Mouse (Mus musculus) embryonic facial prominence, embryonic 13.5 days (tissue): ENCODE data around the gene Adk. TPM values are rescaled to one million over a fixed set of nuclear protein-coding genes. Genes with fewer than 3 reads are reported as not detected.
A peak's percentile ranks its signal among the peaks of the same experiment; 100 is the strongest.

Experiments
- ATAC-seq: fragments of 200-750 bp; cut with Nextera tagmentation; 2 replicates; pipeline ENCODE4 v1.8.0; 2017; ENCODE audit warnings: low read depth; ENCODE audit not compliant: insufficient number of reproducible peaks, insufficient read depth, low FRiP score, low TSS enrichment
- H3K27ac ChIP-seq: fragments of 300-500 bp; sonication (generic); 2 replicates; pipeline ENCODE4 v1.5.1; 2015; ENCODE audit warnings: moderate library complexity, mild to moderate bottlenecking, inconsistent platforms
- H3K27me3 ChIP-seq: fragments of 300-500 bp; sonication (generic); 2 replicates; pipeline ENCODE4 v1.6.1; 2015; ENCODE audit warnings: mild to moderate bottlenecking, inconsistent platforms
- H3K36me3 ChIP-seq: fragments of 300-500 bp; sonication (generic); 2 replicates; pipeline ENCODE4 v1.6.1; 2015; ENCODE audit warnings: mild to moderate bottlenecking, inconsistent platforms
- H3K4me1 ChIP-seq: fragments of 300-500 bp; sonication (generic); 2 replicates; pipeline ENCODE4 v1.6.1; 2015; ENCODE audit warnings: inconsistent platforms
- H3K4me2 ChIP-seq: fragments of 300-500 bp; sonication (generic); 2 replicates; pipeline ENCODE4 v1.6.1; 2015; ENCODE audit warnings: moderate library complexity, mild to moderate bottlenecking, inconsistent platforms
- H3K4me3 ChIP-seq: fragments of 300-500 bp; sonication (generic); 2 replicates; pipeline ENCODE4 v1.5.1; 2015; ENCODE audit warnings: mild to moderate bottlenecking, inconsistent platforms
- H3K9ac ChIP-seq: fragments of 300-500 bp; sonication (generic); 2 replicates; pipeline ENCODE4 v1.6.1; 2015; ENCODE audit warnings: mild to moderate bottlenecking, inconsistent platforms
- H3K9me3 ChIP-seq: fragments of 300-500 bp; sonication (generic); 2 replicates; pipeline ENCODE4 v1.6.1; 2016; ENCODE audit warnings: inconsistent platforms
- WGBS: fragments of 180-500 bp; shearing (Covaris S2); methylation state at CpG from one replicate; pipeline ENCODE4 v1.1.7; 2015; ENCODE audit warnings: mixed read lengths; 5-methylcytosine and 5-hydroxymethylcytosine counted together
- polyA plus RNA-seq: library from polyadenylated mRNA; unstranded; fragments of >200 nt; fragmentation: Nextera tagmentation; extraction: Ambion mirVana; gene quantifications from 2 replicates; pipeline ENCODE4 v1.2.1, GENCODE M21; 2015

Adk gene
- polyA plus RNA-seq, 1 experiment from 2014 or later: 168 TPM

DNA sequence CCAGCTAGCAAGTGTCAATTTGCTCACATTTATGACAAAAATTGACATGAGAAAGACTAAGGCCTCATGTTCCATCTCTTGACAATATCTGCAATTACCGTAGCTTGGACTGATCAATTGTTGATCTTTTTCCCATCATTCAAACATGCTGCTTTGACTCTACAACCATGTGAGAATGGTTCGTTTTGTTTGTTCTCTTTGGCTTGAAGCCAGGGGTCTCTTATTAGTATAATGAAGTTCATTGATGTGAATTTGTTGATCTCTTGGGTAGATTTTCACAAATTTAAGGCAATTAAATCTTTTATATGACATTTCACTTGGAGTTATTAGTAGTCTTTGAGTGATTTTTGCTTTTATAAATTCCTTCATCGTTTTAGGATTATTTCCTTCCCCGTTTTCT is 229.1 kb downstream of the Adk start:
- H3K36me3 ChIP-seq: no peaks in the 10 kb centered on the region
- H3K9ac ChIP-seq: no peak overlapping the region
- H3K9me3 ChIP-seq: no peaks in the 10 kb centered on the region
- no peak overlapping the region for H3K4me2 ChIP-seq
- no peak overlapping the region for H3K4me3 ChIP-seq
- H3K27ac ChIP-seq: no peak overlapping the region
- ATAC-seq: no peak
- H3K4me1 ChIP-seq: peaks cover 20% of the 10 kb centered on the region
- H3K27me3 ChIP-seq: no peaks in the 10 kb centered on the region
- 73% methylated on average over 4 of the region's 4 CpGs for WGBS

- no peak for ATAC-seq
- H3K9me3 ChIP-seq: no peaks in the 10 kb centered on the region
- WGBS: 34% methylated on average over 7 of the region's 7 CpGs
- H3K36me3 ChIP-seq: no peaks in the 10 kb centered on the region
- H3K4me1 ChIP-seq: peaks cover 28% of the 10 kb centered on the region
- H3K27ac ChIP-seq: peak overlapping the region; percentile 39; the same call in 1 of the 2 replicates
- H3K4me2 ChIP-seq: no peak overlapping the region
- no peak overlapping the region for H3K4me3 ChIP-seq
- H3K27me3 ChIP-seq: no peaks in the 10 kb centered on the region
- H3K9ac ChIP-seq: no peak overlapping the region
These were observed 231.7 kb downstream of the Adk start for GRCm38 (mm10) chr14:21284116-21284515.

- H3K27ac ChIP-seq: peak overlapping the region; percentile 39; the same call in 1 of the 2 replicates
- H3K27me3 ChIP-seq: no peaks in the 10 kb centered on the region
- H3K4me2 ChIP-seq: no peak overlapping the region
- no peak overlapping the region for H3K9ac ChIP-seq
- WGBS: 33% methylated on average over 5 of the region's 5 CpGs
- no peak overlapping the region for H3K4me3 ChIP-seq
- H3K4me1 ChIP-seq: peaks cover 28% of the 10 kb centered on the region
- no peaks in the 10 kb centered on the region for H3K9me3 ChIP-seq
- H3K36me3 ChIP-seq: no peaks in the 10 kb centered on the region
- no peak for ATAC-seq
These were observed 232.5 kb downstream of the Adk start for GRCm38 (mm10) chr14:21284847-21285246.

GRCm38 (mm10) chr14:21286274-21286673 is 233.9 kb downstream of the Adk start:
- Histone ChIP-seq H3K27ac (0 out of 2 replicates have a peak overlapping the region, but pooled peaks have one; percentile 12), H3K36me3 (no peaks in the 10 kb centered on the region), H3K27me3 (no peaks in the 10 kb centered on the region), H3K9me3 (no peaks in the 10 kb centered on the region), H3K4me1 (peaks cover 28% of the 10 kb centered on the region), H3K4me3 (no peak overlapping the region), H3K4me2 (no peak overlapping the region), H3K9ac (no peak overlapping the region)
- no peak for ATAC-seq
- 58% methylated on average over 7 of the region's 7 CpGs for WGBS

- Histone ChIP-seq H3K4me2 (peak overlapping the region; percentile 21), H3K9ac (no peak overlapping the region), H3K36me3 (no peaks in the 10 kb centered on the region), H3K9me3 (no peaks in the 10 kb centered on the region), H3K27ac (peak overlapping the region; percentile 81), H3K4me1 (peaks cover 28% of the 10 kb centered on the region), H3K4me3 (no peak overlapping the region), H3K27me3 (no peaks in the 10 kb centered on the region)
- peak; percentile 83 for ATAC-seq
- 23% methylated on average over 9 of the region's 9 CpGs for WGBS
These were observed 235.5 kb downstream of the Adk start for GRCm38 (mm10) chr14:21287726-21288442.

- Histone ChIP-seq H3K27me3 (no peaks in the 10 kb centered on the region), H3K27ac (no peak overlapping the region), H3K36me3 (no peaks in the 10 kb centered on the region), H3K4me3 (no peak overlapping the region), H3K9me3 (no peaks in the 10 kb centered on the region), H3K4me2 (no peak overlapping the region), H3K9ac (no peak overlapping the region), H3K4me1 (peaks cover 6% of the 10 kb centered on the region)
- WGBS: 69% methylated on average over 4 of the region's 4 CpGs
- ATAC-seq: no peak
These were observed 247.4 kb downstream of the Adk start for GRCm38 (mm10) chr14:21299743-21300142.

- Histone ChIP-seq H3K4me2 (no peak overlapping the region), H3K4me3 (no peak overlapping the region), H3K9me3 (no peaks in the 10 kb centered on the region), H3K4me1 (peaks cover 34% of the 10 kb centered on the region), H3K27me3 (no peaks in the 10 kb centered on the region), H3K36me3 (no peaks in the 10 kb centered on the region), H3K9ac (no peak overlapping the region), H3K27ac (peak overlapping the region; percentile 51)
- 90% methylated on average over 1 of the region's 1 CpGs for WGBS
- ATAC-seq: no peak
These were observed 252.4 kb downstream of the Adk start for GRCm38 (mm10) chr14:21304815-21305214.

GRCm38 (mm10) chr14:21308349-21308936 is 256.1 kb downstream of the Adk start:
- Histone ChIP-seq H3K36me3 (no peaks in the 10 kb centered on the region), H3K4me2 (no peak overlapping the region), H3K9me3 (no peaks in the 10 kb centered on the region), H3K27me3 (no peaks in the 10 kb centered on the region), H3K27ac (peak overlapping the region; percentile 84), H3K4me1 (peaks cover 35% of the 10 kb centered on the region), H3K4me3 (no peak overlapping the region), H3K9ac (no peak overlapping the region)
- no peak for ATAC-seq
- 12% methylated on average over 4 of the region's 4 CpGs for WGBS

DNA sequence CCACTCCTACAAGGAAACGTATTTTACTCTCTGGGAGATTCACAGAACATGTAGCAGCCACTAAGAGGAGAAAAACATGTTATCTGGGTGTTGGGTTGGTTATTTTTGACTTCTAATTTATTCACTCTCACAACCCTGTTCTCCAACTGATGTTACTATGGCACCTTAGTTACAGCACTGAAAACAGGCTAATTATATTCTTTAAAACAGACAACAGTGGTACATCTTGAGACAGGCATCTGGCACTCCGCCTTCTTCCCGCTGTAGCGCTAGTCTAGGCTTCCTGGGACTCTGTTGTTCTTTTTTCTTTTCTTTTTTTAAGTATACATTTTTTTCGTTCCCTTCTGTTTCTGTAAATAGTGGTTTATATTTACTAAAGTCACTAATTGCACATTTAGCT is 258.2 kb downstream of the Adk start:
- no peak for ATAC-seq
- Histone ChIP-seq H3K27me3 (no peaks in the 10 kb centered on the region), H3K36me3 (no peaks in the 10 kb centered on the region), H3K9ac (no peak overlapping the region), H3K4me1 (peaks cover 46% of the 10 kb centered on the region), H3K4me2 (no peak overlapping the region), H3K27ac (no peak overlapping the region), H3K9me3 (no peaks in the 10 kb centered on the region), H3K4me3 (no peak overlapping the region)
- 76% methylated on average over 5 of the region's 5 CpGs for WGBS

DNA sequence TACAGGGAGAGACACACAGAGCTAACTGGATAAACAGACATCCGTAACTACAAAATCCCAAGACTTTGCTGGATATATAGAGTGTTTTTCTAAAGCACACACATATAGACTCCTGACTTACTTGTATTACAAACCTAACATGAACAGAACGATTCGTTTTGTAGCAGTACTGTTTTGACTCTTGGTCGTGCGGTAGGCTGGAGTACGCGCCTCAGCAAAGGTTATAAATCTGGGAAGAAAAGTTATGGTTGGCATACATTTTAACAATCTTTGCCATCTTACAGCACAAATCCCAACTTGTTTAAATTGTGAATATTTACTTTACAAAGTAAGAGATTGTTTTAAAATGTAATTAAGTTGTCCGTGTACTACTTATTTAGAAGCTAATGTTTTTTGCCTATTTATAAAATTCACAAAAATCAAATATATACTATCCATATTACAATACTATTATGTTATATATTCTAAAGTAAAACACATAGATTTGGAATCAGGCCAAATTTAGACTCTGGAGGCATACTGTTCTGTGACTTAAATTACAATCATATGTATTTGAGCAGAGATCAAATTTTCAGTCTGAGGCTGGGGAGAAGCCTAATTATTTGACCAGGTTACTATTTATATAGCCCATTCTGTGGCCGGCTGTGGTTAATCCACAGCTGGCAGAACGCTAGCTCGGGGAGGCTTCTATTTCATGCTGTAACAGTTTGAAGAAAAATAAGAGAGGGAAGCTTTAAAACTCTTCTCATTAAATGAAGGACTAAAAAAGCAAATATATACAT is 261.4 kb downstream of the Adk start:
- no peaks in the 10 kb centered on the region for H3K27me3 ChIP-seq
- peak; percentile 69 for ATAC-seq
- H3K4me1 ChIP-seq: peaks cover 34% of the 10 kb centered on the region
- 31% methylated on average over 11 of the region's 11 CpGs for WGBS
- H3K4me3 ChIP-seq: no peak overlapping the region
- H3K27ac ChIP-seq: peak overlapping the region; percentile 68; the same call in 1 of the 2 replicates
- H3K4me2 ChIP-seq: peak overlapping the region; percentile 10; the same call in 1 of the 2 replicates
- H3K9me3 ChIP-seq: no peaks in the 10 kb centered on the region
- no peaks in the 10 kb centered on the region for H3K36me3 ChIP-seq
- no peak overlapping the region for H3K9ac ChIP-seq

- Histone ChIP-seq H3K9ac (no peak overlapping the region), H3K9me3 (no peaks in the 10 kb centered on the region), H3K4me2 (peak overlapping the region; percentile 10; the same call in 1 of the 2 replicates), H3K27ac (peak overlapping the region; percentile 68; the same call in 1 of the 2 replicates), H3K36me3 (no peaks in the 10 kb centered on the region), H3K4me1 (peaks cover 29% of the 10 kb centered on the region), H3K4me3 (no peak overlapping the region), H3K27me3 (no peaks in the 10 kb centered on the region)
- no peak for ATAC-seq
- WGBS: 39% methylated on average over 3 of the region's 3 CpGs
These were observed 262.1 kb downstream of the Adk start for GRCm38 (mm10) chr14:21314466-21314865.
